Mouse (Mus musculus) hindbrain, embryonic 13.5 days (tissue): ENCODE data around the gene Daglb. TPM values are rescaled to one million over a fixed set of nuclear protein-coding genes. Genes with fewer than 3 reads are reported as not detected.

Experiments used
- ATAC-seq: fragments of 200-750 bp; cut with Nextera tagmentation; 2 replicates; pipeline ENCODE4 v1.8.0; 2017; ENCODE audit warnings: moderate TSS enrichment; ENCODE audit not compliant: low FRiP score
- H3K27ac ChIP-seq: fragments of 300-500 bp; sonication (generic); 2 replicates; pipeline ENCODE4 v1.5.1; 2015; ENCODE audit warnings: inconsistent platforms, mild to moderate bottlenecking, moderate library complexity
- H3K27me3 ChIP-seq: fragments of 300-500 bp; sonication (generic); 2 replicates; pipeline ENCODE4 v1.6.1; 2015; ENCODE audit warnings: mild to moderate bottlenecking, inconsistent platforms
- H3K36me3 ChIP-seq: fragments of 300-500 bp; sonication (generic); 2 replicates; pipeline ENCODE4 v1.6.1; 2015; ENCODE audit warnings: mild to moderate bottlenecking, inconsistent platforms
- H3K4me1 ChIP-seq: fragments of 300-500 bp; sonication (generic); replicated peaks from 2 replicates; pipeline ENCODE4 v1.6.1; 2015; ENCODE audit warnings: inconsistent platforms
- H3K4me2 ChIP-seq: fragments of 300-500 bp; sonication (generic); 2 replicates; pipeline ENCODE4 v1.6.1; 2015; ENCODE audit warnings: inconsistent platforms, mild to moderate bottlenecking, moderate library complexity
- H3K4me3 ChIP-seq: fragments of 300-500 bp; sonication (generic); 2 replicates; pipeline ENCODE4 v1.5.1; 2015; ENCODE audit warnings: mild to moderate bottlenecking, inconsistent platforms
- H3K9ac ChIP-seq: fragments of 300-500 bp; sonication (generic); 2 replicates; pipeline ENCODE4 v1.6.1; 2015; ENCODE audit warnings: mild to moderate bottlenecking, inconsistent platforms
- H3K9me3 ChIP-seq: fragments of 300-500 bp; sonication (generic); 2 replicates; pipeline ENCODE4 v1.6.1; 2016; ENCODE audit warnings: inconsistent platforms
- WGBS: fragments of 180-500 bp; shearing (Covaris S2); methylation state at CpG from one replicate; pipeline ENCODE4 v1.1.7; 2015; 5-methylcytosine and 5-hydroxymethylcytosine counted together
- polyA plus RNA-seq: library from polyadenylated mRNA; unstranded; fragments of >200 nt; fragmentation: Nextera tagmentation; extraction: Ambion mirVana; gene quantifications from 2 replicates; pipeline ENCODE4 v1.2.1, GENCODE M21; 2015

Daglb gene
- polyA plus RNA-seq = 18.2 and 18.3 TPM in 2 replicates

DNA sequence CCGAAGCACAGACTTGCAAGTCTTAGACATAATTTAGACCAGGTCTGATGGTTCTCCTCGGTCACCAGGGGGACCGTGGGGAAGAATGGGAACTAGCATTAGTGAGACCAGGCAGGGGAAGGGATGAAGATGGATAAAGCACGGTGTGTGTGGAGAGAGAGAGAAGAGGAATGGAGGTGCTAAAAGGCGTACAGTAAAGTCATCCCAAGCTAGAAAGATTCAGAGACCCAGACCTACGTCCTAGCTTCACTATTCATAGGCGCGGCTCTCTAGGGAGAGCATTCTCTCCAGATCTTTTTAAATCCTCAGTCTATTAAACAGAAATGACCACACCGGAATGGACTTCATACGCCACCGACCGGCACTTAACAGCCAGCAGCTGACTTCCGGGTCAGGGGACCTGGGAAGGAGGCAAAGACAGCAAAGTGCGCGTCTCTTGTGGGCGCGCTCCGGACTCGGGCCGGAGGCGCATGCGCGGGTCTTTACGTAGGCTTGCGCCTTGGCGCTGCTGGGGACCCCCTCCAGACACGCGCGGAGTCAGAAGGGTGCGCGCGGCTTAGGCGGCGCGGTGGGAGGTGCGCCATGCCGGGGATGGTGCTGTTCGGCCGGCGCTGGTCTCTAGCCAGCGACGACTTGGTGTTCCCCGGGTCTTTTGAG is at the start of gene Daglb:
Daglb (plus strand) TSS at position 485 of the 657 bp plus-strand sequence.
- Histone ChIP-seq H3K4me3 (peak within 1 kb of the TSS; percentile 81), H3K9ac (peak within 1 kb of the TSS; percentile 86), H3K4me2 (peak within 1 kb of the TSS; percentile 84), H3K4me1 (peaks cover 24% of the 10 kb centered on the region), H3K27me3 (no peaks in the 10 kb centered on the region), H3K36me3 (peaks cover 25% of the 10 kb centered on the region), H3K9me3 (no peaks in the 10 kb centered on the region), H3K27ac (peak within 1 kb of the TSS; percentile 84)
- WGBS = 2% methylated on average over 43 of the region's 43 CpGs
- ATAC-seq = peak; percentile 97

DNA sequence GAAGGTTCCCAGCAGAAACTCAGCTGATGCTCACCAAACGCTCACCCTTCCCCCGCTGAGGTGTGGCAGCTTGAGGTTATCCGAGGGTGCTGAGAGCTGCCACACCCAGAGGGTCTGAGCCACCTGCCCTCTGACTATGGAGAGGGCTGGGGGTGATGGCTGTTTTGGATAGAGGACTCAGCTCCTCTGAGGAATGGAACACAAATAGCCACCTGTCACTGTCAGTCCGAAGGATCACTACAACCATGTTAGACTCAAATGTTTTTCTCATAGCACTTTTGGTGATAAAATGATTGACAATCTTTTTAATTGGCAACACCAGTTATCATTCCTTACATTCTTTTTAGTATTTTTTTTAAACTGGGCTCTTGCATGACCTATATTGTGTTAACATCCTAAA is 42.9 kb upstream of the Daglb start:
- 91% methylated on average over 4 of the region's 4 CpGs for WGBS
- no peak overlapping the region for H3K27ac ChIP-seq
- H3K27me3 ChIP-seq = no peaks in the 10 kb centered on the region
- no peaks in the 10 kb centered on the region for H3K9me3 ChIP-seq
- H3K36me3 ChIP-seq = peaks cover 61% of the 10 kb centered on the region
- no peak overlapping the region for H3K4me3 ChIP-seq
- no peak overlapping the region for H3K9ac ChIP-seq
- H3K4me1 ChIP-seq = no peaks in the 10 kb centered on the region
- no peak for ATAC-seq
- no peak overlapping the region for H3K4me2 ChIP-seq

GRCm38 (mm10) chr5:143422990-143423389 is 41.4 kb upstream of the Daglb start:
- Histone ChIP-seq H3K4me2 (no peak overlapping the region), H3K36me3 (peaks cover 46% of the 10 kb centered on the region), H3K9me3 (no peaks in the 10 kb centered on the region), H3K4me1 (no peaks in the 10 kb centered on the region), H3K27me3 (no peaks in the 10 kb centered on the region), H3K9ac (no peak overlapping the region), H3K4me3 (no peak overlapping the region), H3K27ac (no peak overlapping the region)
- 88% methylated on average over 4 of the region's 4 CpGs for WGBS
- ATAC-seq = no peak

GRCm38 (mm10) chr5:143423899-143424519 is 40.4 kb upstream of the Daglb start:
- ATAC-seq = no peak
- 30% methylated on average over 6 of the region's 6 CpGs for WGBS
- no peaks in the 10 kb centered on the region for H3K4me1 ChIP-seq
- no peaks in the 10 kb centered on the region for H3K27me3 ChIP-seq
- no peaks in the 10 kb centered on the region for H3K9me3 ChIP-seq
- no peak overlapping the region for H3K4me3 ChIP-seq
- H3K4me2 ChIP-seq = no peak overlapping the region
- H3K27ac ChIP-seq = no peak overlapping the region
- peaks cover 36% of the 10 kb centered on the region for H3K36me3 ChIP-seq
- H3K9ac ChIP-seq = no peak overlapping the region

DNA sequence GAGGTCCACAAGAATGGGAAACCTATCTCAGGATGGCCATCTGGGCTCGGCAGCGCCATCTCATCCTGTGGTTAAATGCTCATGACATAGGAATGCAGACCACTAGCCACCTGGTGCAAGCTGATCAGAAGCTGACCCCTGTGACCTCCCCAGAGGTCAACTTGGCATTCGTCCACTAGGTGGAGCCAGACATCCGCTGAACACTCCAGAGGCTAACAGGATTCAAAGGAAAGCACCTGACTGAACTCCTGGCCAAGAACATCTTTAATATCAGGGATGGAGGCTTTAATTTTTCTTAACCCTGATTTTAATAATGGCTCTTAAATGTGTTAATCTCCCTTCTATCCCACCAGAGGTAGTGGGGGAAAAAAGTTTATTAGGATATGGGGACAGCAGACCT is 30.0 kb upstream of the Daglb start:
- Histone ChIP-seq H3K27ac (no peak overlapping the region), H3K4me3 (no peak overlapping the region), H3K36me3 (no peaks in the 10 kb centered on the region), H3K4me2 (no peak overlapping the region), H3K9me3 (no peaks in the 10 kb centered on the region), H3K27me3 (no peaks in the 10 kb centered on the region), H3K4me1 (no peaks in the 10 kb centered on the region), H3K9ac (no peak overlapping the region)
- 10% methylated on average over 4 of the region's 4 CpGs for WGBS
- ATAC-seq = no peak

DNA sequence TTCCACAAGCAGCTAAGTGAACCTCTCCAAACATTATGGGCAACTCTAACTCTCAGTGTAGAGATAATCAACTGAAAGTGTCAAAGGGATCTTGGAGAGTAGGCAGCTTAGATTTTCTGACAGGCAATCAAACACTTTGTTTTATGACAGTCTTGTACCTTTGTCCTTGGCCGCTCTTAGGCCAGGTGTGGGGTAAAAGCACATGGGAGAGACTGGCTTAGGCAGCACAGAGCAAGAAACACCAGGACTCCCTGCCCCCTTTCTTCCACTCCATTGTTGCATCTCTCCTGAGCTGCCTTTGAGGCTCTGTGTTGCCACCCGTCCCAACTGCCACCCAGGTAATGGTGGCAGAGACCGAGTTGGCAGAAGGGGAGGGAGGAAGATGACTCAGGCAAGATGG is 23.1 kb upstream of the Daglb start:
- no peak for ATAC-seq
- Histone ChIP-seq H3K36me3 (no peaks in the 10 kb centered on the region), H3K27ac (no peak overlapping the region), H3K27me3 (0 out of 2 replicates have a peak, but pooled peaks cover 2% of the 10 kb centered on the region), H3K9me3 (no peaks in the 10 kb centered on the region), H3K9ac (no peak overlapping the region), H3K4me3 (no peak overlapping the region), H3K4me1 (no peaks in the 10 kb centered on the region), H3K4me2 (no peak overlapping the region)
- WGBS = 77% methylated on average over 3 of the region's 3 CpGs

DNA sequence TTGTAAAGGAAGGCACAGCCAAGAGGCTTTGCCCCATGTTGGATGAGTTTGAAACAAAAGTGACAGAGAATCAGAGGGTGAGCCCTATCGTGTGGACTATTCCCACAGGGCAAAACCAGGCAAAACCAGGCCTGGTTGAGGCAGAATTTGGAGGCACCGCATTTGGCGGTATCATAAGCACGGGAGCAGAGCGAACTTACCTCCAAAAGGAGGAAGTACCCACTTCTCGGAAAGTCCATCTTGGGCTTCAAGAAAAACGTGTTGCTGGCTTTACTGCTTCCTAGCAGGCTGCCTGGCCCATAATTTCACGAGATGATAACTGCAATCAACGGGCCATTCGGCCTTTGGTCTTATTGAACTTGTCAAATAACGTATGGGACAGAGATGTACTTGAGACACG is 22.6 kb upstream of the Daglb start:
- H3K4me2 ChIP-seq = no peak overlapping the region

GRCm38 (mm10) chr5:143463671-143464070 is 713 bp upstream of the Daglb start:
- no peaks in the 10 kb centered on the region for H3K9me3 ChIP-seq
- peaks cover 20% of the 10 kb centered on the region for H3K36me3 ChIP-seq
- peak overlapping the region; percentile 86 for H3K9ac ChIP-seq
- peak overlapping the region; percentile 81 for H3K4me3 ChIP-seq
- H3K27me3 ChIP-seq = no peaks in the 10 kb centered on the region
- peaks cover 24% of the 10 kb centered on the region for H3K4me1 ChIP-seq
- H3K4me2 ChIP-seq = peak overlapping the region; percentile 84
- 85% methylated on average over 11 of the region's 11 CpGs for WGBS
- peak overlapping the region; percentile 84 for H3K27ac ChIP-seq
- ATAC-seq = peak; percentile 4; the same call in 1 of the 2 replicates

More for the DNA sequence above, 22.6 kb upstream of the Daglb start:
- H3K9ac ChIP-seq = no peak overlapping the region
- H3K9me3 ChIP-seq = no peaks in the 10 kb centered on the region
- 89% methylated on average over 12 of the region's 12 CpGs for WGBS
- ATAC-seq = no peak
- H3K27me3 ChIP-seq = 0 out of 2 replicates have a peak, but pooled peaks cover 2% of the 10 kb centered on the region
- no peak overlapping the region for H3K4me3 ChIP-seq
- H3K4me1 ChIP-seq = no peaks in the 10 kb centered on the region
- H3K27ac ChIP-seq = no peak overlapping the region
- H3K36me3 ChIP-seq = no peaks in the 10 kb centered on the region

GRCm38 (mm10) chr5:143464757-143465118 is 354 bp downstream of the Daglb start:
- Histone ChIP-seq H3K4me3 (peak overlapping the region; percentile 81), H3K4me2 (peak overlapping the region; percentile 84), H3K36me3 (peaks cover 30% of the 10 kb centered on the region), H3K27ac (peak overlapping the region; percentile 84), H3K27me3 (no peaks in the 10 kb centered on the region), H3K9me3 (no peaks in the 10 kb centered on the region), H3K4me1 (peaks cover 24% of the 10 kb centered on the region), H3K9ac (peak overlapping the region; percentile 86)
- peak; percentile 73 for ATAC-seq
- under 1% methylated on average over 20 of the region's 20 CpGs for WGBS

DNA sequence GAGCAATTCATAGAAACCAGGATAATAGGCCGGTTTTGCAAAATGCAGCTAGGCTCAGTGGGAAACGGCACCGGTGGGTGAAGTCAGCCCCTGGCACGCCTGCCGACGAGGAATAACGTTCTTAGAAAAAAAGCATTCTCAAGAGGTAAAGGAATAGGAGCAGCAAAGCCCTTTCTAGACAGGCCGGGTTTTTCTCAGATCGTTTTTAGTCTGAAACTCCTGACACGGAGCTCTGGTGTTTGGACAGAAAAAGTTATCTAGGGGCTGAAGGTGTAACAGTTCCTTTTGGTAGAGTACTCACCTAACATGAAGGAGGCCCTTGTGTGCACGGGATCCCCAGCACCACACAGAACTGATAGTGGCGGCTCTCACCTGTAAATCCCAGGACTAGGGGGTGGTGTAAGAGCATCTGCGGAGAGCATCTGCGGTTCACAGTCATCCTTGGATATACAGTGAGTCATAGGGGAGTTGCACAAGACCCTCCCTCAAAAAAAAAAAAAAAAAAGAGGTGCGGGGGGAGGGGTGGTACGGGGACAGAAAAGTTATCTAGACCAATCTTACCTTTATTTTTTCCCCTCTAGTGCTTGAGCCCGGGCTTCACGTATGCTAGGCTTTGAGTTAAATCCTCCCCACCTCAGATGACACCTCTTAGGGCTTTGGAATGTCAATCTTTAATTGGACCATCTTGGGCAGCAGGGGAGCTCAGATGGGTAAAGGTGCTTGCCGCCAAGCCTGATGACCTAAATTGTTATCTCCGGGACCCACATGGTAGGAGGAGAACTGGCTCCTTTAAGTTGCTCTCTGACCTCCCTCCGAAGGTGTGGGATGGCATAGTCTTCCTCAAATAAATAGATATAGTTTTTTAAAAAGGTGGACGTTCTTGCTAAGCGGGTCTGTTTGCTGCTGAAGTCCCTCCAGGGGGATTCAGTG is 1.0 kb downstream of the Daglb start:
- H3K36me3 ChIP-seq = peaks cover 37% of the 10 kb centered on the region
- H3K4me2 ChIP-seq = peak overlapping the region; percentile 84
- 39% methylated on average over 23 of the region's 23 CpGs for WGBS
- H3K4me1 ChIP-seq = peaks cover 24% of the 10 kb centered on the region
- peak overlapping the region; percentile 86 for H3K9ac ChIP-seq
- no peaks in the 10 kb centered on the region for H3K9me3 ChIP-seq
- no peak for ATAC-seq
- peak overlapping the region; percentile 84; the same call in 1 of the 2 replicates for H3K27ac ChIP-seq
- H3K4me3 ChIP-seq = peak overlapping the region; percentile 81
- H3K27me3 ChIP-seq = no peaks in the 10 kb centered on the region

- Histone ChIP-seq H3K9me3 (no peaks in the 10 kb centered on the region), H3K4me3 (no peak overlapping the region), H3K27me3 (no peaks in the 10 kb centered on the region), H3K36me3 (peaks cover 48% of the 10 kb centered on the region), H3K27ac (no peak overlapping the region), H3K4me1 (peaks cover 24% of the 10 kb centered on the region), H3K4me2 (no peak overlapping the region), H3K9ac (no peak overlapping the region)
- no peak for ATAC-seq
- 93% methylated on average over 23 of the region's 23 CpGs for WGBS
Observed at GRCm38 (mm10) chr5:143466891-143467669, 2.7 kb downstream of the Daglb start.
